Mouse (Mus musculus) olfactory bulb, adult 2 months (tissue): ENCODE results near the gene Lmnb2.

ENCODE experiments used
- CTCF ChIP-seq: fragments of 200-500 bp; IDR thresholded peaks from 2 replicates; pipeline ENCODE4 v1.5.1; 2012; ENCODE audit warnings: low read depth, mild to moderate bottlenecking, low read length, moderate library complexity; ENCODE audit not compliant: insufficient read depth
- POLR2A ChIP-seq: fragments of 200-500 bp; IDR thresholded peaks from 2 replicates; pipeline ENCODE4 v1.6.1; 2012; ENCODE audit warnings: mild to moderate bottlenecking, low read depth, low read length, moderate library complexity; ENCODE audit not compliant: insufficient read depth

- TF ChIP-seq POLR2A (no peak), CTCF (no peak)
Measured at GRCm38 (mm10) chr10:80896581-80897485, 21.2 kb downstream of the Lmnb2 start.
